Mouse (Mus musculus) left cerebral cortex, postnatal 10 days (tissue): ENCODE measurements around the gene Ccdc69. TPM values are rescaled to one million over a fixed set of nuclear protein-coding genes. Genes with fewer than 3 reads are reported as not detected.

Source experiments
- DNase-seq, 2 experiments: peaks; one replicate each; pipeline ENCODE4 v3.0.0; 2021 to 2022; ENCODE audit warnings: low spot score in 2 of 2, mixed read lengths in 1 of 2; ENCODE audit errors: extremely low spot score in 1 of 2
- intact Hi-C: fragments of 180-260 bp; cut with DNase I; formaldehyde crosslinking; loops from one replicate; pipeline ENCODE4 v1.15.1; 2025
- total RNA-seq, 2 experiments: library from RNA; stranded (reverse); gene quantifications; 2 replicates each; pipeline ENCODE4 v1.2.3; 2021

The Ccdc69 gene
- total RNA-seq, 2 experiments from 2014 or later: 0.36 to 0.56 TPM

DNA sequence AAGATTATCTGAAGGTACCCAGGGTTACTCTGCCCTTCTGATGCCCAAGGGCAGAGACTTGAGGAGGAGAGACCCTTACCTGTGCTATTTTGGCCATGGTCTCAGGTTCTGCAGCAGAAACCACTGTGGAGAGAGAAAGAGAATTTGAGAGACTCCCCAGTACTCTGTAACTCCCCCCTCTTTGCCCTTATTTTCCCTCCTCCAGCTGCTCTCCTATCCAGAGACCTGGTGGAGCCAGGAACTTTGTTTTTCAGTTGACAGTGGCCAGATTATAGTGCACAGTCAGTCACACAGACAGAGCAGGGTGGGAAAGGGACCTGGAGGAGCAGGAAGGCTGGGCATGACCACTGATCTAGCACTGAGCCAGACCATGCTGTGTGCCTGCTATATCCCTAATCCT is 56.5 kb downstream of the Ccdc69 start:
- intact Hi-C loops: no loop called here

DNA sequence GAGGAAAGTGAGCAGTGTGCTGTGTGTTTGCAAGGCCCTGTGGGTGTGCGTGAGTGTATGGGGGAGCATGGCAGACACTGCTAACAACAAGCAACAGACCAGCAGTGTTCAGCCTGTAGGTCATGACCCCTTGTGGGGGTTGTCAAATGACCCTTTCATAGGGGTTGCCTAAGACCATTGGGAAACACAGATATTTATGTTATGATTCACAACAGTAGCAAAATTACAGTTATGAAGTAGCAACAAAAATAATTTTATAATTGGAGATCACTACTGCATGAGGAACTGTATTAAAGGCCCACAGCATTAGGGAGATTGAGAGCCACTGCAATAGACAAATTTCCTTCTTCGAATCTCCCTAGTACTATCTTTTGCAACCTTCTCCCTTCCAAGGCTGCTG is 58.2 kb downstream of the Ccdc69 start:
- intact Hi-C loops: no loop called here
- no peak for DNase-seq

More for the DNA sequence above, 56.5 kb downstream of the Ccdc69 start:
- no peak for DNase-seq

DNA sequence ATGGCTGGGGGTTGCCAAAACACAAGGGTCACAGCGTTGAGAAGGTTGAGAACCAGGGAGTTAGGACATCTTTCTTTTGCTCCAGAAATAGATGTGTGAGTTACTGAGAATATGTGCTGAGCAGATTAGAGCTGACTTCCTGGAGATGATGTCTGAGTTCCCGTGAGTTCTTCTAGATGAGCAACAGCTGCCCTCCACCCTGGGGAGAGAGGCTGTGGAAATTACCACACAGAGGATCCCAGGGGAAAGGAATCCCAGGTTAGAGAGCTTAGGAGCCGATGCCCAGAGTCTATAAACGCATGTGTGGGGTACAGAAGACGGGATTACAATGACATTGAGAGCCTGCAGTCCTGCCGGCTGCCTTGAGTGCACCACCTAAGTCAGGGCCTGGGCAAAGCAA is 59.9 kb downstream of the Ccdc69 start:
- DNase-seq: no peak
- intact Hi-C loops: no loop called here

DNA sequence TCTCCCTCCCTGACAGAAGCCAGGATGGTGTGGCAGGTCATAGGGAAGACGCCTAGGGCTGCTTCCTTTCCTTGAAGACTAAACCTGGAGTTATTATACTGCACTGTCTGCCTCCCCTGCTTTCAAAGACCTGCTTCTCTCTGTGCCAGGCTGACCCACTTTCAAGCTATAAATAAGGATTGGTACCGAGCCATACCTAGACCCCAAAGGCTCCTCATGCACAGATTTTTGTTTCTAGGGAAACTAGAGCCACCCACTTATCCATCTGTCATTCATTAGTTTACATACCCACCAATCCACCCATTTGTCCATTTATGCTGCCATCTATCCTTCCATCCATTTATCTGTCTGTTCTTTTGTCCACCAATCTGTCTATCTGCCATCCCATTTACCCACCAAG is 60.7 kb downstream of the Ccdc69 start:
- intact Hi-C loops: no loop called here
- DNase-seq: no peak

DNA sequence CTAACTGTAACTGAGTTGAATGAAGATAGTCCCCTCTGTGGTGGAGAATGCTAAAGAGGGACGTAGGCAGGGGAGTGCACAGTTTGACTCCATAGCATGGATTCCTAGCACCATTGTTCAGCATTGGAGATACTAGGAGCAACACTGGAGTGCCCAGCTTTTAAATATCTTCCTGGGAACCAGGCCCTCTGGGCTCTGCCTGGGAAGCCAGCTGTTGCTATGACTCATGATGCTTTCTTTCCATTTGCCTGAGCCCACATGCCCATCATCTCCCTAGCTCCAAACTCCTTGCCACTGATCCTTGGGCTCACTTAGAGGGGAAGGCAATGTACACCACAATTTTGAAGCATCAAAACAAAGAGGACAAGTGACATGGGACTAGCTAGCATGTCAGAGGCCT is 61.2 kb downstream of the Ccdc69 start:
- DNase-seq: no peak
- intact Hi-C loops: no loop called here

DNA sequence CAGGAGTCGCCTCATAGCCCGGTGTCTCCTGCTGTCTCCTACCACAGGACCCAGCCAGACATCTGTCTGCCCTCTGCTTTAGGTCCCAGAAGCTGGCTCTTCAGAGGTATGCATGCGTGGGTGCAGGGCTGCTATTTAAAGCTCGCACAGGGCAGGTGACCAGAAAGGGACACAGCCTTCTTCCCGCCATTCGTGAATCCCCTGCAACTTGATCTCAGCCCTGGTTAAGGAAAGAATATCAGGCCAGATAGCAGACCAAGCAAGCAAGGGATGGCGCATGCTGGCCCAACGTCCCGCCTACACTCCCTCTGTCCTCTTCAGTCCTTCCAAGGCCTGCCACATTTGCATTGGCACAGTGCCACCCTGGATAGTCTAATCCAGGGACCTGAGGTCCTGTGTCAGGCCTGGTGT is 62.1 kb downstream of the Ccdc69 start:
- intact Hi-C loops: no loop called here

DNA sequence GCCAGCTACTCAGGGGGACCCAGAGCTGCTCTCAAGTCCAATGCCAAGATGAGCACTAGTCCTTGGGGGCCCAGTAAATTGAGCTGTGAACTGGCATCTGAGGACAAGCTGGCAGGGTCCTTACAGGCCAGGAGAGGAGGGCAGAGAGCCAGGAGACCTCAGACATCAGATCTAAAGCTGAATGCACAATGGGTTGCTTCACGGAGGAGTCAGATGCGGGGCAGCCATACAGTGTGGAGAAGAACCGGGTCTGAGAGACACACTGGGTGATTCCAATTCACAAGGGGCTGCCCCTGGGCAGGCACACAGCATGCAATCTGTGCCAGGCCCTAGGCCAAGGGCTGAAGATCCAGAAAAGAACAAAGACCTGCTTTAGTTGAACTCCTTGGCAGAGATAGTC is 62.7 kb downstream of the Ccdc69 start:
- intact Hi-C loops: no loop called here
- peak; percentile 57 to 60 for DNase-seq

More for the DNA sequence above, 62.1 kb downstream of the Ccdc69 start:
- DNase-seq: peak; percentile 59 to 75

DNA sequence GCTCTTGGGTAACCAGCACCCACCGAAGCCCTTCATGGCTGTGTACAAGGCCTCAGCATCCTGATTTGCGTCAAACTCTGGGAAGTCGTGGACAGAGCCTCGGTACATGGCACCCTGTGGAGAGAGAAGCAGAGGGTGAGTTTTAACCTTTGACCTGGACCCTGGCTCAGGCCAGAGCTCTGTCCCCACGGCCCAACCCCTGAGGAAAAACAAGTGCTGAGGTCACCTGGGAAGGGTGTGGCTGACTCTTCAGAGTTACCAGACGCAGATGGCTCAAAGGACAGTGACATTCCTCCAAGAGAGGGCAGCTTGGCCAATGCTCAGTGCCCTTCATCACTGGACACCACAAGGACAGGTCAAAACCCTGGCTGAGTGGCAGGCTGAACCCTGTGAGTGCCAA is 64.1 kb downstream of the Ccdc69 start:
- no peak for DNase-seq
- intact Hi-C loops: no loop called here

DNA sequence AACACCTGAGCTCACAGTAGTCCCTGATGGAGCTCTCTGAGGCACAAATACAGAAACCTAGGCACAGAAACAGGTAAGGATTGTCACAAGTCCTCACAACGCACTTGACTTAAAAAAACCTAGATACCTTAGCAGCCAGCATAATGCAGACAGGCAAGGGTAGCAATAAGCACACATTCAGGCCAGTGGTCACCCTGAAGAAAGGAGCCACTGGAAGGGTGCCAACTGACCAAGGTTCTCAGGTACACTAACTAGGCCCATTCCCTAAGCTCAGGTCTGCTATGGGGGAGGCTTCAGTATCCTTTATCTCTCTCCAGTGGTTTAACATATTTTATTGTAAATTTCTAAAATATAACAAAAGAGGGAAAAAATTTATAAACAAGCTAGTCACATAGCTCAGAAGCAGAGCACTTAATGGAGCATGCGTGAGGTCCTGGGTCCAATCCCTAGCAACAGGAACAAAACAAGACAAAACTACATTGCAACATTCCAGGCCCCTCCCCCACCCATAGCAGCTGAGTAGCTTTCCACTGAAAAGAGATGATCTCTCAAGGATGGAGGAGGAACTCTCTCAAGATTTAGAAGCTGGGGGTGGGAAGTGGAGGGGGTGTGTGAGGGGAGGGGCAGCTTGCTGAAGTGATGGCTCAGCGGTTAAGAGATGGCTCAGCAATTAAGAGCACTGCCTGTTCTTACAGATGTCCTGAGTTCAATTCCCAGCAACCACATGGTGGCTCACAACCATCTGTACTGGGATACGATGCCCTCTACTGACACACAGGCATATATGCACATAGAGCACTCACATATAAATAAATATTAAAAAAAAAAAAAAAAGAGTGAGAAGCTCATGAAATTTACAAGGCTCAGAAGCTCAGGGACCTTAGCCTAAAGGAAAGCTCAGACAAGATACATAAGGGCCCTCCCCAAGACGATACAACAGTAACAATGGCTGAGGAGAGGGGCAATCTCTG is 65.1 kb downstream of the Ccdc69 start:
- DNase-seq: no peak
- intact Hi-C loops: no loop called here

DNA sequence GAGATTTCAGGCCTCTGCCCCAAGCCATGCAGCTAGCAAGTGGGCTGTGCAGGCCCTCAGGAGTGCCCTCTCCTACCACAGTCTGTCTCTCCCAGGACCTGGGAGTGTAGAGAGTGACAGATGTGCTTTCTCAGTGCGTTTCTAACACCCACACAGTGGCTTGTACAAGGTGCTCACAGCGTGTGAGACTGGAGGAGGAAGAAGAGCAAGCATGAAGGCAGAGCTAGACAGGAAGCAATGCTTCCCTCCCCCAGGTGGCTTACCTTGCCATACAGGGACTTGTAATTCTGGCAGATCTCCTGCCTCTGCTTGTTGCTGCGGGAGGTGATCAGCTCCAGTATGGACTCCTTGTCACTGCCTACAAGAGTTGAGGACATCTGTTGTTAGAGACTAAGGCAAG is 66.5 kb downstream of the Ccdc69 start:
- DNase-seq: no peak

DNA sequence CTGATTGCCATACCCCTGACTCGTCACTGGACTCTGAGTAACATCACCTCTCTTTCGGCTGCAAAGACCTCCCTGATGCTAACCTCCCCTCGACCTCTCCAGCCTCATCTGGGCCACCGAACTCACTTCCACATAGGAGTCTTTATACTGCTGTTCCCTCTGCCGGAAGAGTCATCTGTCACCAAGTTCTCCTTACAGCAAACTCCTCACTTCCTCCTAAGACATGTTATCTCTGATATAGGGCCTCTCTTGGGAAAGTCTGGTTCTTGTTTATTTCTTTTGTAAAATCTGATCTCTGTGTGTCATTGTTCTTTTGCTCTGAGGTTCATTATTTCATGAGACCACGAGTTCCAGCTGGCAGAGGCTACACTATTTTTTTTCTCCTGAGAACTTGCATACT is 69.7 kb downstream of the Ccdc69 start:
- intact Hi-C loops: no loop called here
- DNase-seq: no peak

More for the DNA sequence above, 66.5 kb downstream of the Ccdc69 start:
- intact Hi-C loops: no loop called here

DNA sequence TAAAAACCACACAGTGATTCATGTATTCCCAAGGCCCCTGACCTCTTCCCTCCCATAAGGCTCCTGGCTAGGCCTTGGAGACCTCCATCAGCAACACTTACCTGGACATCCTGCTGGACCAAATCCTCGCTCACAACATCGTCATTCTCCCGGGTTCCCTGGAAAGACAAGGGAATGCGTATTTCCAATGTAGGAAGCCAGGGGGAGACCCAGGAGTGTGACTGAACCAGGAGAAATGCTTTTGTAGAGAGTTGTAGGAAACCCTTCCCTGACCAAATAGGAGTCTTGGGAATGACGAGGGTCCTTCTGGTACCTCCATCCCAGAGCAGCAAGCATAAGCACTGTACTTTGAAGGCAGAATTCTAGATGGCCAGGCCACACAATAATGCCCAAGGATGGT is 72.2 kb downstream of the Ccdc69 start:
- intact Hi-C loops: no loop called here
- no peak for DNase-seq

DNA sequence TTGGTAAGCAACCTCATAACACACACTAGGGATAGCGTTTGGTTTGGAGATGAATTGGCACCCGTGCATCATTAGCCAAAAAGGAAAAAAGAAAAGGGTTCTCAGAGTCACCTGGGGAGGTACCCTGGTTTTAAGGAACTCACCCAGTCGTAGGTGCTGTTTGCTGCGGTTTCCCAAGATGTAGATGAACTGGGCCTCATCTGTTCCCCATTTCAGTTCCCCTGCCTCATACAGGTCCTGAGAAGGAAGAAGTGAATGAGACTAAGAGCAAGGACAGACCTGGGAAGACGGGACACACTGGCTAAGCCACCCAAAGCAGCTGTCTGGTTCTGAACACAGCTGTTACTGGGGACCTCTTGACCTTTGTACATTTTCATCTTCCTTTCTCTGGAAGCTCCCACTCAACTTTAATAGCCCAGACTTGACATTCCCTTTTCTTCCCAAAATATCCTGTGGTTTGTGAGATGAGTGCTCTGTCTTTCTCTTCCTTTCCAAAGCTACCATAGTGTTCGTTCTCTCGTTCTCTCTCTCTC is 72.9 kb downstream of the Ccdc69 start:
- intact Hi-C loops: no loop called here
- no peak for DNase-seq

Other genes with a start within 250 kb of the Ccdc69 start
- 10 to 100 TPM; 22.1 to 25.0 TPM for gene Lyrm7, start 217.2 kb downstream of the Ccdc69 start, total RNA-seq
- 100 to 1,000 TPM; 326 to 345 TPM for gene Hint1, start 211.7 kb downstream of the Ccdc69 start, total RNA-seq
- gene Gpx3, start 175.7 kb downstream of the Ccdc69 start, total RNA-seq: 10 to 100 TPM in 1 of 2 experiments, 1 to 10 TPM in 1; 9.7 to 10.2 TPM
- gene Tnip1, start 115.2 kb downstream of the Ccdc69 start, total RNA-seq: 10 to 100 TPM; 28.2 to 31.0 TPM
- gene Anxa6, start 44.7 kb downstream of the Ccdc69 start, total RNA-seq: 10 to 100 TPM; 82.6 to 85.7 TPM
- 10 to 100 TPM; 43.8 to 45.2 TPM for gene Gm2a, start 20.0 kb upstream of the Ccdc69 start, total RNA-seq
- gene Slc36a3, start 73.6 kb upstream of the Ccdc69 start, total RNA-seq: not detected
- under 1 TPM; 0.17 to 0.63 TPM for gene Slc36a2, start 106.9 kb upstream of the Ccdc69 start, total RNA-seq
- gene Slc36a1, start 126.2 kb upstream of the Ccdc69 start, total RNA-seq: 10 to 100 TPM; 58.5 to 59.0 TPM